18 mouse cellular contexts compared by ENCODE assay signal in the genomic region with DNA sequence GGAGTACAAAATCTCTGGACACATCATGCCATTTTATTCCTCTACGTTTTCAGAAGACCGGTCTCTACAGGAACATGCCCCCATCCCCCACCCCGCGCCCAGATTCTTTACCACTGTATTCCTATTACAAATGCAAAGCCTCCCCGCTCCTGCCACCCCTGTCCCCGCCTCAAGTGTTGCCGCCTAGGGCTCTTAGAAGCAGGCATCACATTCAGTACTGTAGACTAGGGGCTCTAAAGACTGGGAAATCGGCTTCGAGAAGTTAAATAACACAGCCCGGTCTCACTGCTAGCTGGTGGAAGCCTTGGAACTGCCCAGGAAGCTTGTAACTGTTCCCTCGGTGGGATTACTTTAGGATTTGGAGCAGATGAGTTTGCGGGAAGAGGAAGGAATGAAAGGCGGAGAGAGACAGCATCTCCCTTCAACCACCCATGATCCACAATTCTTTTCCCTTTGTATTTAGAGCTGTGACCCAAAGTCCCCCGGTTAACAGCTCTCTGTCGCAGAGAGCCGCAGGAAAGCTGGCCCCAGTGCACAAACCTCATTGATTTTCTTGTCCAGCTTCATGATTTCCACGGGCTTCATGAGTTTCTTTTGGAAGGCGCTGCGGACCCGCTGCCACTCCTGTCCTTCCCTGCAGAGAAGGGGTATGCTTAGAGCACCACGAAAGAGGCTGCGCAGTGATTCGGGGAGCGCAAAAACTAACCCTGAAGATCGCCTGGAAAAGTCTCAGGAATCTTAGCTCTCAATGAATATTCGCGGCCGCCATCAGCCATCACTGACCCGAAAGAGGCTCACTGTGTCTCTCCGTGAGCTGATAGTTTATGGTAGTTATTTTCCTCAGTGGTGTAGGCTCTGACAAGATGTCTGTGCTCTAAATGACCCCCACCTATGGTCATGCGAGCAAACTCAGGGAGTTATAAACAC. TPM values are rescaled to one million over a fixed set of nuclear protein-coding genes. Genes with fewer than 3 reads are reported as not detected.
DNase-seq lines count a peak whose midpoint lies in the region; ATAC-seq and TF ChIP-seq lines count a peak whose summit lies in the region.
"Had no signal": no experiment of that assay in that cellular context is flagged by ENCODE, and none has a peak within 500 bp of the region (broad histone marks: within the 10 kb centered on the region; RNA-seq: fewer than 3 reads in every experiment).

No protein-coding gene starts in this region.

- peaks cover 32% of the 10 kb centered on the region for H3K4me1 ChIP-seq in forebrain, embryonic 12.5 days
- peaks cover 19% of the 10 kb centered on the region for H3K4me1 ChIP-seq in forebrain, embryonic 13.5 days
- H3K4me1 ChIP-seq in midbrain, embryonic 11.5 days (ENCODE audit: control insufficient read depth, insufficient read depth, low read length) = peaks cover 12% of the 10 kb centered on the region
- no peaks in the 10 kb centered on the region; the same call in 1 of the 2 replicates for H3K4me1 ChIP-seq in midbrain, postnatal 0 days (ENCODE audit: insufficient read depth, low read length)
- H3K4me1 ChIP-seq in limb, embryonic 10.5 days = peaks cover 30% of the 10 kb centered on the region

- H3K4me2 ChIP-seq in forebrain, embryonic 12.5 days = peak overlapping the region; percentile 17; the same call in 1 of the 2 replicates
- no peak overlapping the region for H3K4me2 ChIP-seq in forebrain, embryonic 13.5 days
- no peak overlapping the region for H3K4me2 ChIP-seq in midbrain, embryonic 11.5 days
- no peak overlapping the region for H3K4me2 ChIP-seq in midbrain, postnatal 0 days (ENCODE audit: low read depth, low read length, poor library complexity, severe bottlenecking)

- DNase-seq in midbrain, embryonic 11.5 days (ENCODE audit: low spot score, missing footprints) = peak; percentile 94
- DNase-seq in midbrain, postnatal 0 days (ENCODE audit: low spot score) = no peak
- peak; percentile 57 for DNase-seq in limb, embryonic 10.5 days (ENCODE audit: low spot score)
- DNase-seq in retina, embryonic 14.5 days (ENCODE audit: low spot score) = peak; percentile 34
- no peak for DNase-seq in lung, adult 18-20 months
- no peak for DNase-seq in urinary bladder, postnatal 25 days (ENCODE audit: low spot score)
- DNase-seq: cerebellum, adult 9-10 months; heart, adult 2 months; heart, postnatal 10 days; liver; right cerebral cortex, postnatal 4 days; thymus, postnatal 36 days had no signal

- H3K36me3 ChIP-seq in forebrain, embryonic 12.5 days (replicated peaks) = no peaks in the 10 kb centered on the region
- no peaks in the 10 kb centered on the region for H3K36me3 ChIP-seq in forebrain, embryonic 13.5 days (ENCODE audit: poor library complexity, severe bottlenecking)
- no peaks in the 10 kb centered on the region for H3K36me3 ChIP-seq in midbrain, embryonic 11.5 days (ENCODE audit: control insufficient read depth, insufficient read depth, low read length)
- H3K36me3 ChIP-seq in midbrain, postnatal 0 days (ENCODE audit: insufficient read depth, low read length) = no peaks in the 10 kb centered on the region
- no peaks in the 10 kb centered on the region for H3K36me3 ChIP-seq in limb, embryonic 10.5 days

- H3K9me3 ChIP-seq in forebrain, embryonic 12.5 days = no peaks in the 10 kb centered on the region
- H3K9me3 ChIP-seq in forebrain, embryonic 13.5 days (replicated peaks) = no peaks in the 10 kb centered on the region
- no peaks in the 10 kb centered on the region for H3K9me3 ChIP-seq in midbrain, embryonic 11.5 days (ENCODE audit: control insufficient read depth, low read length)
- H3K9me3 ChIP-seq in midbrain, postnatal 0 days (ENCODE audit: low read length) = no peaks in the 10 kb centered on the region
- H3K9me3 ChIP-seq in limb, embryonic 10.5 days (replicated peaks) = no peaks in the 10 kb centered on the region

- WGBS in forebrain, embryonic 12.5 days = 7% methylated on average over 31 of the region's 31 CpGs
- WGBS in forebrain, embryonic 13.5 days = 7% methylated on average over 31 of the region's 31 CpGs
- WGBS in midbrain, embryonic 11.5 days = 5% methylated on average over 31 of the region's 31 CpGs
- 6% methylated on average over 31 of the region's 31 CpGs for WGBS in midbrain, postnatal 0 days
- 5% methylated on average over 31 of the region's 31 CpGs for WGBS in limb, embryonic 10.5 days

- no peak overlapping the region for H3K27ac ChIP-seq in forebrain, embryonic 12.5 days
- H3K27ac ChIP-seq in forebrain, embryonic 13.5 days = no peak overlapping the region
- H3K27ac ChIP-seq in midbrain, embryonic 11.5 days (ENCODE audit: low read depth, low read length) = no peak overlapping the region
- H3K27ac ChIP-seq in midbrain, postnatal 0 days (ENCODE audit: low read depth, low read length) = no peak overlapping the region
- no peak overlapping the region for H3K27ac ChIP-seq in limb, embryonic 10.5 days
- H3K27ac ChIP-seq: heart, adult 2 months had no signal

- no peak overlapping the region for H3K9ac ChIP-seq in forebrain, embryonic 12.5 days
- no peak overlapping the region for H3K9ac ChIP-seq in forebrain, embryonic 13.5 days
- H3K9ac ChIP-seq in midbrain, embryonic 11.5 days (ENCODE audit: low read length) = no peak overlapping the region
- H3K9ac ChIP-seq in midbrain, postnatal 0 days (replicated peaks; ENCODE audit: low read length, poor library complexity, severe bottlenecking) = no peak overlapping the region

- H3K27me3 ChIP-seq in forebrain, embryonic 12.5 days = peaks cover 83% of the 10 kb centered on the region
- H3K27me3 ChIP-seq in forebrain, embryonic 13.5 days = peaks cover 81% of the 10 kb centered on the region
- H3K27me3 ChIP-seq in midbrain, embryonic 11.5 days (ENCODE audit: control insufficient read depth, insufficient read depth, low read length) = peaks cover 42% of the 10 kb centered on the region
- peaks cover 26% of the 10 kb centered on the region for H3K27me3 ChIP-seq in midbrain, postnatal 0 days (ENCODE audit: insufficient read depth, low read length)
- H3K27me3 ChIP-seq in limb, embryonic 10.5 days (ENCODE audit: low read depth, poor library complexity, severe bottlenecking) = peaks cover 92% of the 10 kb centered on the region

- H3K4me3 ChIP-seq in forebrain, embryonic 12.5 days (replicated peaks) = peak overlapping the region; percentile 8; the same call in 1 of the 2 replicates
- H3K4me3 ChIP-seq in forebrain, embryonic 13.5 days = no peak overlapping the region
- H3K4me3 ChIP-seq in midbrain, embryonic 11.5 days (ENCODE audit: low read depth, low read length) = no peak overlapping the region
- H3K4me3 ChIP-seq in midbrain, postnatal 0 days (ENCODE audit: low read depth, low read length) = no peak overlapping the region
- 0 out of 2 replicates have a peak overlapping the region, but pooled peaks have one; percentile 10 for H3K4me3 ChIP-seq in limb, embryonic 10.5 days
- H3K4me3 ChIP-seq: heart, adult 2 months had no signal

- no peak for TF ChIP-seq CTCF in midbrain, postnatal 0 days (IDR thresholded peaks at IDR 0.05)

- no peak for ATAC-seq in forebrain, embryonic 12.5 days (ENCODE audit: low FRiP score)
- ATAC-seq in forebrain, embryonic 13.5 days = no peak
- no peak for ATAC-seq in midbrain, embryonic 11.5 days (ENCODE audit: low FRiP score)
- ATAC-seq in midbrain, postnatal 0 days (ENCODE audit: low FRiP score) = no peak
- ATAC-seq: lung, postnatal 0 days had no signal

RNA-seq across cellular contexts. Expression of a gene that starts 1.2 kb away (rescaled TPM):
- 139 and 140 TPM in 2 replicates for polyA plus RNA-seq in forebrain, embryonic 12.5 days (2016; fragmentation: Nextera tagmentation; extraction: Ambion mirVana)
- polyA plus RNA-seq in forebrain, embryonic 13.5 days (2015; fragmentation: Nextera tagmentation; extraction: Ambion mirVana) = 134 and 166 TPM in 2 replicates
- 118 and 138 TPM in 2 replicates for polyA plus RNA-seq in midbrain, embryonic 11.5 days (2014; fragmentation: Nextera tagmentation; extraction: Ambion mirVana)
- 94.1 and 161 TPM in 2 replicates for total RNA-seq in midbrain, postnatal 0 days (2014; rRNA removed)
- polyA plus RNA-seq in midbrain, postnatal 0 days (2015; fragmentation: Nextera tagmentation; extraction: Ambion mirVana) = 147 and 157 TPM in 2 replicates
- 102 and 107 TPM in 2 replicates for polyA plus RNA-seq in limb, embryonic 10.5 days (2016; fragmentation: Nextera tagmentation; extraction: Ambion mirVana)

RNA-seq across cellular contexts. Expression of a gene that starts 1.9 kb away (rescaled TPM):
- polyA plus RNA-seq in forebrain, embryonic 12.5 days (2016; fragmentation: Nextera tagmentation; extraction: Ambion mirVana) = 0.06 TPM in 1 of 2 replicates, not detected in the other
- 0.13 TPM in 1 of 2 replicates, not detected in the other for polyA plus RNA-seq in forebrain, embryonic 13.5 days (2015; fragmentation: Nextera tagmentation; extraction: Ambion mirVana)
- polyA plus RNA-seq in midbrain, embryonic 11.5 days (2014; fragmentation: Nextera tagmentation; extraction: Ambion mirVana) = 0.05 and 0.07 TPM in 2 replicates
- 0.14 TPM in 1 of 2 replicates, not detected in the other for total RNA-seq in midbrain, postnatal 0 days (2014; rRNA removed)
- polyA plus RNA-seq in midbrain, postnatal 0 days (2015; fragmentation: Nextera tagmentation; extraction: Ambion mirVana) = 0.09 and 0.23 TPM in 2 replicates
- polyA plus RNA-seq in limb, embryonic 10.5 days (2016; fragmentation: Nextera tagmentation; extraction: Ambion mirVana) = not detected in 2 replicates
- total RNA-seq: gastrocnemius, adult 18-20 months; heart, adult 2 months; heart, postnatal 10 days; layer of hippocampus, postnatal 10 days had no signal
- polyA plus RNA-seq: heart, adult 2 months; lung, postnatal 0 days; stomach, embryonic 14.5 days had no signal

Comparison
In these comparisons a context has a peak if more than half of its experiments do, and no peak if none do; other contexts are left out.
1. H3K4me3 ChIP-seq: peak in forebrain, embryonic 12.5 days (single experiment) and limb, embryonic 10.5 days (single experiment); none in forebrain, embryonic 13.5 days (single experiment), midbrain, embryonic 11.5 days (single experiment) and midbrain, postnatal 0 days (single experiment).
2. DNase-seq: peak in midbrain, embryonic 11.5 days (single experiment), limb, embryonic 10.5 days (single experiment) and retina, embryonic 14.5 days (single experiment); none in midbrain, postnatal 0 days (single experiment), lung, adult 18-20 months (0 of 2) and urinary bladder, postnatal 25 days (single experiment).